Mouse (Mus musculus): Measurements from ENCODE around the gene Rgs6. TPM values are rescaled to one million over a fixed set of nuclear protein-coding genes. Genes with fewer than 3 reads are reported as not detected.

Rgs6 gene
- polyA plus RNA-seq, 1 experiment from 2014 or later: 11.5 TPM

DNA sequence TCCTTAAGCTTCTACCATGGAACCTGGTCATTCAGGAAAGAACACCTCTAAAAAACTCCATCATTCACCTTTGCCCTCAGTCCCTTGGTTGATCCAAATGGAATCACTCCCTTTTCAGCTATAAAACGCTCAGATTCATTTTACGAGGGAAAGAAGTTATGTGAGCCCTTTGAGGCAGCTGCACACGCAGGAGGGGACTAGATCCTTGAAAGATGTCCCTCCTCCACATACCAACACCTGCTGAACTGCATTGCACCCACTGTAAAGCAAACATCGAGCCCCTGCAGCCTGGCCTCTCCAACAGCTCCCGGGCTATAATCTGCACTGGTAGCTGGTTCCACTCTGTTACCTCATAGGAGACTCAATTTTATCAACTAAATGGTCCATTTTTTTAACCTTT, 482.8 kb downstream of the Rgs6 start:
- Histone ChIP-seq H3K4me3 (ENCODE audit: low read length) (no peak overlapping the region), H3K4me2 (ENCODE audit: low read depth, low read length) (no peak overlapping the region), H3K36me3 (ENCODE audit: control insufficient read depth, insufficient read depth) (no peaks in the 10 kb centered on the region), H3K4me1 (ENCODE audit: control insufficient read depth, insufficient read depth, low read length) (peaks cover 21% of the 10 kb centered on the region), H3K9ac (ENCODE audit: low read length) (no peak overlapping the region), H3K27ac (ENCODE audit: low read length) (no peak overlapping the region), H3K9me3 (replicated peaks; ENCODE audit: control insufficient read depth, low read length) (no peaks in the 10 kb centered on the region), H3K27me3 (ENCODE audit: control insufficient read depth, insufficient read depth, low read length) (no peaks in the 10 kb centered on the region)
- ATAC-seq (replicated peaks; ENCODE audit: extremely low read depth, insufficient read depth, low FRiP score): no peak
- WGBS: 55% methylated on average over 5 of the region's 5 CpGs

- 7% methylated on average over 3 of the region's 3 CpGs for WGBS
- no peaks in the 10 kb centered on the region for H3K36me3 ChIP-seq (ENCODE audit: control insufficient read depth, insufficient read depth)
- no peak overlapping the region for H3K4me3 ChIP-seq (ENCODE audit: low read length)
- peak overlapping the region; percentile 48; the same call in 1 of the 2 replicates for H3K9ac ChIP-seq (ENCODE audit: low read length)
- peak overlapping the region; percentile 97 for H3K27ac ChIP-seq (ENCODE audit: low read length)
- H3K27me3 ChIP-seq (ENCODE audit: control insufficient read depth, insufficient read depth, low read length): no peaks in the 10 kb centered on the region
- H3K4me2 ChIP-seq (ENCODE audit: low read depth, low read length): peak overlapping the region; percentile 47
- ATAC-seq (replicated peaks; ENCODE audit: extremely low read depth, insufficient read depth, low FRiP score): 0 out of 2 replicates have a peak, but pooled peaks have one; percentile 15
- H3K9me3 ChIP-seq (replicated peaks; ENCODE audit: control insufficient read depth, low read length): no peaks in the 10 kb centered on the region
- H3K4me1 ChIP-seq (ENCODE audit: control insufficient read depth, insufficient read depth, low read length): peaks cover 21% of the 10 kb centered on the region
Observed at GRCm38 (mm10) chr12:83072181-83072887, 484.2 kb downstream of the Rgs6 start.

- Histone ChIP-seq H3K27ac (ENCODE audit: low read length) (peak overlapping the region; percentile 97), H3K4me1 (ENCODE audit: control insufficient read depth, insufficient read depth, low read length) (peaks cover 21% of the 10 kb centered on the region), H3K27me3 (ENCODE audit: control insufficient read depth, insufficient read depth, low read length) (no peaks in the 10 kb centered on the region), H3K4me3 (ENCODE audit: low read length) (no peak overlapping the region; the same call in 1 of the 2 replicates), H3K9me3 (replicated peaks; ENCODE audit: control insufficient read depth, low read length) (no peaks in the 10 kb centered on the region), H3K9ac (ENCODE audit: low read length) (peak overlapping the region; percentile 48; the same call in 1 of the 2 replicates), H3K4me2 (ENCODE audit: low read depth, low read length) (peak overlapping the region; percentile 47), H3K36me3 (ENCODE audit: control insufficient read depth, insufficient read depth) (no peaks in the 10 kb centered on the region)
- WGBS: 15% methylated on average over 13 of the region's 13 CpGs
- peak; percentile 94 for ATAC-seq (replicated peaks; ENCODE audit: extremely low read depth, insufficient read depth, low FRiP score)
Observed at GRCm38 (mm10) chr12:83072951-83073878, 485.1 kb downstream of the Rgs6 start.

DNA sequence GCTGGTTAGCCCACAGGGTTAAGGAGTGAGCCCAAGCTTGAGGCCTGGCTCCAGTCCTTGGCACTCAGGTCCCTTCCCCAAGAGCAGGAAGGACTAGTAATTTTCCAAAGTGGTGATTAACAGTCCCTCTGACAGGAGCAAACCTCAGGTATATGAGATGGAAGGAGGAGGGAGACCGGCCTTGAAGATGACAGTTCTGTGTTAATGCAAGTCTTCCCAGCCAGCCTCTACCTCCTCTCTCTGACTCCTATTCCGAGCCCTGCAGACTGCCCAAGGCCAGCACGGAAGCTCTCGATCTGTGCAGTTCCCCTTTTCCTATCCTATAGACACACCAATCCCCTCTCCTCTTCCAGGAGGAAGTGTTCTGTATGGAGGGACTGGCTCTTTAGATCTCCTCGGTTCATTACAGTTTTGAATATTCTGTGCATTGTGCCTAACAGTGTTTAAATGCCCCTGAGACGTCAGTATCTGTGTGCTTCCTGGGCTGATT, 485.8 kb downstream of the Rgs6 start:
- 63% methylated on average over 6 of the region's 6 CpGs for WGBS
- peak overlapping the region; percentile 13; the same call in 1 of the 2 replicates for H3K4me2 ChIP-seq (ENCODE audit: low read depth, low read length)
- no peaks in the 10 kb centered on the region for H3K27me3 ChIP-seq (ENCODE audit: control insufficient read depth, insufficient read depth, low read length)
- H3K36me3 ChIP-seq (ENCODE audit: control insufficient read depth, insufficient read depth): no peaks in the 10 kb centered on the region
- peak overlapping the region; percentile 97 for H3K27ac ChIP-seq (ENCODE audit: low read length)
- peaks cover 21% of the 10 kb centered on the region for H3K4me1 ChIP-seq (ENCODE audit: control insufficient read depth, insufficient read depth, low read length)
- no peak overlapping the region for H3K9ac ChIP-seq (ENCODE audit: low read length)
- no peak for ATAC-seq (replicated peaks; ENCODE audit: extremely low read depth, insufficient read depth, low FRiP score)
- H3K4me3 ChIP-seq (ENCODE audit: low read length): no peak overlapping the region
- H3K9me3 ChIP-seq (replicated peaks; ENCODE audit: control insufficient read depth, low read length): no peaks in the 10 kb centered on the region

- WGBS: 80% methylated on average over 3 of the region's 3 CpGs
- H3K4me2 ChIP-seq (ENCODE audit: low read depth, low read length): no peak overlapping the region
- H3K27me3 ChIP-seq (ENCODE audit: control insufficient read depth, insufficient read depth, low read length): no peaks in the 10 kb centered on the region
- H3K4me1 ChIP-seq (ENCODE audit: control insufficient read depth, insufficient read depth, low read length): peaks cover 21% of the 10 kb centered on the region
- H3K36me3 ChIP-seq (ENCODE audit: control insufficient read depth, insufficient read depth): no peaks in the 10 kb centered on the region
- H3K4me3 ChIP-seq (ENCODE audit: low read length): no peak overlapping the region
- ATAC-seq (replicated peaks; ENCODE audit: extremely low read depth, insufficient read depth, low FRiP score): no peak
- H3K9me3 ChIP-seq (replicated peaks; ENCODE audit: control insufficient read depth, low read length): no peaks in the 10 kb centered on the region
- no peak overlapping the region for H3K27ac ChIP-seq (ENCODE audit: low read length)
- H3K9ac ChIP-seq (ENCODE audit: low read length): no peak overlapping the region
Observed at GRCm38 (mm10) chr12:83076179-83076578, 488.1 kb downstream of the Rgs6 start.

DNA sequence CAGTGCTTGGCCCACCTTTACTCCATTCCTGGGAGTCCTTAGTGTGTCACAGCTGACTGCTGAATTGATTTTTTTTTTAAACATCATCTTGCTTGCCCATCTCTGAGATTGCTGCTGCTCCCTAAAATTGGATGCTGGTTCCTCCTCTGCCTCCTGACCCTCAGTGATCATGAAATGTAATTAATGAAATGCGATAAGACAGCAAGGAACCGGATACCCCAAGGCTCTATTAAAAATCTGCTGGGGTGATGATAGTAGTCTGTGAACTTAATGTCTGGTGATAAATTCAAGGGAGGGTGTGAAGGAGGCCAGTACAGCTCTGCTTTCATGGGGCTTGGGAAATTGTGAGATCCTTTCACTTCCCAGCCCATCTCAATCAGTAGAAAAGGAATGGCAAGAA, 489.4 kb downstream of the Rgs6 start:
- Histone ChIP-seq H3K36me3 (ENCODE audit: control insufficient read depth, insufficient read depth) (no peaks in the 10 kb centered on the region), H3K27me3 (ENCODE audit: control insufficient read depth, insufficient read depth, low read length) (no peaks in the 10 kb centered on the region), H3K9ac (ENCODE audit: low read length) (no peak overlapping the region), H3K4me2 (ENCODE audit: low read depth, low read length) (no peak overlapping the region), H3K4me3 (ENCODE audit: low read length) (no peak overlapping the region), H3K4me1 (ENCODE audit: control insufficient read depth, insufficient read depth, low read length) (peaks cover 15% of the 10 kb centered on the region), H3K27ac (ENCODE audit: low read length) (no peak overlapping the region), H3K9me3 (replicated peaks; ENCODE audit: control insufficient read depth, low read length) (no peaks in the 10 kb centered on the region)
- WGBS: 84% methylated on average over 2 of the region's 2 CpGs
- ATAC-seq (replicated peaks; ENCODE audit: extremely low read depth, insufficient read depth, low FRiP score): no peak

GRCm38 (mm10) chr12:83083427-83083826, 495.3 kb downstream of the Rgs6 start:
- no peaks in the 10 kb centered on the region for H3K27me3 ChIP-seq (ENCODE audit: control insufficient read depth, insufficient read depth, low read length)
- H3K27ac ChIP-seq (ENCODE audit: low read length): no peak overlapping the region
- no peak overlapping the region for H3K4me3 ChIP-seq (ENCODE audit: low read length)
- H3K4me2 ChIP-seq (ENCODE audit: low read depth, low read length): no peak overlapping the region
- peaks cover 2% of the 10 kb centered on the region; the same call in 1 of the 2 replicates for H3K36me3 ChIP-seq (ENCODE audit: control insufficient read depth, insufficient read depth)
- 87% methylated on average over 3 of the region's 4 CpGs for WGBS
- no peak overlapping the region for H3K9ac ChIP-seq (ENCODE audit: low read length)
- ATAC-seq (replicated peaks; ENCODE audit: extremely low read depth, insufficient read depth, low FRiP score): no peak
- peaks cover 2% of the 10 kb centered on the region; the same call in 1 of the 2 replicates for H3K9me3 ChIP-seq (replicated peaks; ENCODE audit: control insufficient read depth, low read length)
- H3K4me1 ChIP-seq (ENCODE audit: control insufficient read depth, insufficient read depth, low read length): peaks cover 12% of the 10 kb centered on the region

GRCm38 (mm10) chr12:83084614-83085013, 496.5 kb downstream of the Rgs6 start:
- no peak overlapping the region for H3K27ac ChIP-seq (ENCODE audit: low read length)
- H3K9ac ChIP-seq (ENCODE audit: low read length): no peak overlapping the region
- no peak for ATAC-seq (replicated peaks; ENCODE audit: extremely low read depth, insufficient read depth, low FRiP score)
- WGBS: 93% methylated on average over 5 of the region's 5 CpGs
- H3K36me3 ChIP-seq (ENCODE audit: control insufficient read depth, insufficient read depth): peaks cover 2% of the 10 kb centered on the region; the same call in 1 of the 2 replicates
- H3K4me3 ChIP-seq (ENCODE audit: low read length): no peak overlapping the region
- H3K9me3 ChIP-seq (replicated peaks; ENCODE audit: control insufficient read depth, low read length): peaks cover 2% of the 10 kb centered on the region; the same call in 1 of the 2 replicates
- H3K4me2 ChIP-seq (ENCODE audit: low read depth, low read length): no peak overlapping the region
- H3K4me1 ChIP-seq (ENCODE audit: control insufficient read depth, insufficient read depth, low read length): peaks cover 12% of the 10 kb centered on the region
- no peaks in the 10 kb centered on the region for H3K27me3 ChIP-seq (ENCODE audit: control insufficient read depth, insufficient read depth, low read length)
